Mouse (Mus musculus): ENCODE measurements around the gene Gm10382.
A peak's percentile ranks its signal among the peaks of the same experiment; 100 is the strongest.
"Not testable (repeated sequence)": the region's sequence is repeated elsewhere in the genome, so short reads cannot be mapped to it uniquely, and the experiment has no call there.

Gm10382 gene

DNA sequence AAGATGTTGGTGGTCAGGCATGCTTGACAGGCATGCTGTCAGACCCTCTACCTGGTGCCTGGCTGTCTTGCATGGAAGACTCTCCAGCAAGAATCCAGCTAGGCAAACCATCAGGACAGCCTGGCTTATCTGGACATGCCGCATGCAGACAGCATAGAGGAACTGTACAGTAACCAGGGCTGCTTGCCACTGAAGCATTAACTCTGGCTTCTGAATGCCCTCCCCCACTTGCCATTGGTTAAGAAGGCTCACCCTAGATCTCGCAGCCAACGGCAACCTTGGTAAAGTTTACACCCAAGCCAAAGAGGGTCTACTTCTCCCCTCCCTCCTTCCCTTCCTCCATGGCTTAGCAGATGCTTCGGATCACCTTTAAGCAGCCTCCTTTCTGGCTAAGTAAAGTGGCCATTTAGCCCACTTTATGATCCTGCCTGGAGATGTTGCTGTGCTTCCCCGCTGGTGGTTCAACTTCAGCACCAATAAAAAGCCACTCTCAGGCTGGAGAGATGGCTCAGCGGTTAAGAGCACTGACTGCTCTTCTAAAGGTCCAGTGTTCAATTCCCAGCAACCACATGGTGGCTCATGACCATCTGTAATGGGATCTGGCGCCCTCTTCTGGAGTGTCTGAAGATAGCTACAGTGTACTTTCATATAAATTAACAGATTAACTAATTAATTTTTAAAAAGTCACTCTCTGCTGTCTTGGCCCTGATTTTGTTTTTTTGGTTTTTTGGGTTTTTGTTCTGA lies 18.0 kb upstream of the Gm10382 start:
- DNase-seq (ENCODE audit: low spot score) = no peak

DNA sequence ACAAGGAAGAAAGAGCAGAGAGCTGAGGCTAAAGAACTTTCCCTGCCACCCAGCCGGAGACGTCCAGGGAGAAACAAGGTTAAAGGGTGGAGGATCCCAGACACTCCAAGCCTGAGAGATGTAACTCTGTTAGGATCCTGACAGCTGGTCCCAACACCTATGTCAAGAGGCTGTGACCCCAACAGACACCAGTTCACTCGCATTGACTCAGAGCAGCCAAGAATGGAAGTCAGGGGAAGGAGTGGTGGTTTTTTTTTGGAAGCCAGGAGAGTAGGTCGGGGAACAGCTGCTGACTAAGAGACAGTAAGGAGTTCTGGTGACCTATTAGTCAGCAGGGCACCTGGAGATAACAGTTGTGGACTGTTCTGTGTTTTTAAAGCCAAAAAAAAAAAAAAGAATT lies 17.1 kb upstream of the Gm10382 start:
- DNase-seq (ENCODE audit: low spot score) = no peak

DNA sequence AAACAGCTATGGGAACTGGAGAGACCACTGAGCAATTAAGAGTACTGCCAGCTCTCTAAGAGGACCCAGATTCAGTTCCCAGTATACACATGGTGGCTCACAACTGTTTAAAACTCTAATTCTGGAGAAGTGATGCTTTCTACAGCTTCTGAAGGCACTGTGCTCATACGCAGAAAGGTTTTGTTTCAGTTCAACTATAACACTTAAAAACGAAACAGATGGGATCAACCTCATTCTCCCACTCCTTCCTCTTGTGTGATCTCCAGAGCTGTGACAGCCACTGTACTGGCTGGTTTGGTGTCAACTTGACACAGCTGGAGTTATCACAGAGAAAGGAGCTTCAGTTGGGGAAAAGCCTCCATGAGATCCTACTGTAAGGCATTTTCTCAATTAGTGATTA lies 13.3 kb upstream of the Gm10382 start:
- DNase-seq (ENCODE audit: low spot score) = no peak

DNA sequence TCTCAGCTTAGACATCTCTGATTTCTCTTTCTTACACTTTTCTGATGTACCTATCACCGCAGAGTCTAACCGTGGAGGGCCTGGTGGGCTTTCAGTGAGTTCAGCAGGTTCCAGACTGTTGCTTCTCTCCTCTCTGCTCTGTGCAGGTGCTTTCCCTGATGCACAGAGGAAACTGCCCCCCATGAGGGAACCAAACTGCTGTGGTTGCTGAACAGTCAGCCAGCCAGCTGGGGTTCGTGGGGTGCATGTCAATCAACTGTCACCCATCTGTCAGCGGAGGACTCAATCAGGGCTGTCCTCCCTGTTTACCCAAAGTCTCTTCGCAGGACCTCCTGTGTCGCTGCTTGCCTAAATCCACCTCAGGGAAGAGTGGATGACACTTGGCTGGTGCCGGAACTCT lies 11.9 kb upstream of the Gm10382 start:
- no peak for DNase-seq (ENCODE audit: low spot score)

DNA sequence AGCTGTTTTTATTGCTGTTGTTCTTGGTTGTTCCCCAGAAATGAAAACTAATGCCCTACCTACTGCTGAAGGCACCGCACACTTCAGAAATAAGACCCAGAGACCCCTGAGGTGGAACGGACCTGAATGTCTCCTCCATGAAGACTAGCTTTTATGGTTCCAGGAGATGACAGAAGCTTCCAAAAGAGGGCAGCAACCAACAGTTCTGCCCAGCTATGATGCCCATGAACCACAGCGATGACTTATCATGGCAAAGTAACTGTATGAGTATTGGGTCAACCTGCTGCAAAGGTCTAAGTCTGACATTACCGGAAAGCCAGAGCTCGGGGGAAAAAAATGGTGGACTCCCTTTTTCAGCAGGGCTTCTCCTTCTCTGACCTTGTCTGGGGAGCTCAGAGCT lies 10.2 kb upstream of the Gm10382 start:
- no peak for DNase-seq (ENCODE audit: low spot score)

DNA sequence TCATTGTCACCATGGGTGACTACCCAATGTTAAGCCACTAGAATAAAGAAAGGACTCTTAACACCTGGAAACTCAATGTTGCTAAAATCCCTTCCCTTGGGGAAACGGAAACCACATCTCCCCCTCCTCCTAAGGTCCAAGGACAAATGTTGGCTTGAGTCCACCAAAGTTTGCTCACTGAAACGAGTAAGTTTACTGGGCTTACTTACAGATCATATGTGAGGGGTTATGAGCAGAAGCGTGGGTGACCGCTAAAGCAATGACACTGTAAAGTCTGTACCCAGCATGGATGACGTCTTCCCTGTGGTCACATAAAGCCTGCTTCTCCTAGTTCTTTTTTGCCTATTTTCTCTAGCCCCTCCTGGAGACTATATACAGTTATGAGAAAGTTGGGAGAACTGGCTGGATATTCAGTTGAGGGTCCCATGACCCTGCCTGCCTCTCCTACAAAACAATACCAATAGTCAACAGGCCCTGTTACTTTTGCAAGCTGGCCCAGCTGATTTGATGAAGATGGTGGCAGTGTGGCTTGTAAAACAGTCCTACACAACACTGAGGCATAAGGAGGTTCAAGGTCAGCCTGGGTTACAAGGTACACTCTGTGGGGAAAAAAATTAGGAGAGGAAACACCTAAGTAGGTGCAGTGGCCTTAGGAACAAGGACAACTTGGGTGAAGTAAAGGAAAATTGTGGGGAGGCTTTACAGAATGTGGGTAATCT lies 7.0 kb upstream of the Gm10382 start:
- no peak for DNase-seq (ENCODE audit: low spot score)

DNA sequence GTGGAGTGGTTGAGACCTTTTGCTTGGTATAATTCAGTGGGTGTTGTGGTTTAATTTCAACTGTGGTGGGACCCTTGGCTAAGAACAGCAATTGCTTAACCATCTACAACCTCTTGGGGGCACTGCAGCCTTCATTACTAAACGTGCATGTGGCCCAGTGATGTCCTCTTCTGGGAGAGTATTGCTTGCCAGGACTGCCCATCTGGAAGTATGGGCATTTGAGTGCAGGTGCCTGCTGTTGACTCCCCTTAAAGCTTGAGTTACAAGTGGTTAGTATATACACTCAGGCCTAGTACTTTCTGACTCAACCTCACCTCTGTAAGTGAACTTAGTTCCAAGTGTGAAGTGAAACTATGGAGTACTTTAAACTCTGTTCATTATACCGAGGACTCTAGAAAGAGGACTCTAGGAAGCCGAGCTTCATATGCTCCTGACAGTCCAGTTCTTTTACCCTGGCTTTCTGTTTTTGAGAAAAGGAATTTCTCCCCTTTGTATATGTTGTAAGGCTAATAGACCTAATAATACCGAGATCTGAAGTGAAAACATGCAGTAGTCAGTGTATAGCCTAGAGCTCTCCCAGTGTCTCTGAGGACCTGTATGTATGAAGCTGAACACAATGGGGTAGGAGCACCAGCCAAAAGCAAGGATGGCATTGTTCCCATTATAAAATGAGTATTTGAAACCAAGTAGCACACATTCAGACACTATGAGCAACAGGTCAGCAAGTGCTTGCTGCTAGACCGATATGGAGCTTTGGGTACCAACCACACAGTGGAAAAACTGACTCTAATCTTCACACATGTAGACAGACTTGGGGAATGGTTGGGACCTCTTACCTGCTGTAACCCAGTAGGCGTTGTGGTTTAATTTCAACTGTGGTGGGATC lies 6.2 kb upstream of the Gm10382 start:
- DNase-seq (ENCODE audit: low spot score) = peak; percentile 68

DNA sequence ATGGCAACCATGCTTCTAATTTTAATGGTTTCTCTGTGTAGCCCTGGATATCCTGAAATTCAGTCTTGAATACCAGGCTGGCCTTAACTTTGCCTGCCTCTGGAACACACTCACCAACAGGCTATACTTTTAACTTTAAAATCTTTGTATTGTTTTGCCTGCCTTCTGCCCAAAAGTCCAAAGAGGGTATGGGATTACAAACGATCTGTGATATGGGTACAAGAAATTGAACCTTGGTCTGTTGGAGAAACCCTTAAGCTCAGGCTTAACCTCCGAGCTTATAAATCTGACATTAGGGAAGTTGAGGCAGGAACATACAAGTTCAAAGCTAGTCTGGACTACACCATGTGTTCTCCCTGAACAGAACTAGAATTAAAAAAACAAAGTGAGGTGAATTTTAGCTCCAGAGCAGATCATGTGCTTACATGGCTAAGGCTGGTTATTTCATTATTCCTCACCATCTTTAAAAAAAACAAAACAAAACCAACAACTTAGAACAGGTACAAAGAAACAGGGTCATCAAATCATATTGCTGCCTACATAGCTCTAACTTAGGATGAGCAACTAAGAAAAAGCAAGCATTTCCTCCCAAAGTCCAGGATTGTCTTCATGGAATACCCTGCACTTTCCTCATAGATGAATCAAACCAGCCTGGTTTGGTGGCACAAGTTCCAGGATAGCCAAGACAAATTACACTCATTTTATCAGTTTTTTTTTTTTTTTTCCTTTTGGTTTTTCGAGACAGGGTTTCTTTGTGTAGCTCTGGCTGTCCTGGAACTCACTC lies 5.3 kb upstream of the Gm10382 start:
- DNase-seq (ENCODE audit: low spot score) = no peak

DNA sequence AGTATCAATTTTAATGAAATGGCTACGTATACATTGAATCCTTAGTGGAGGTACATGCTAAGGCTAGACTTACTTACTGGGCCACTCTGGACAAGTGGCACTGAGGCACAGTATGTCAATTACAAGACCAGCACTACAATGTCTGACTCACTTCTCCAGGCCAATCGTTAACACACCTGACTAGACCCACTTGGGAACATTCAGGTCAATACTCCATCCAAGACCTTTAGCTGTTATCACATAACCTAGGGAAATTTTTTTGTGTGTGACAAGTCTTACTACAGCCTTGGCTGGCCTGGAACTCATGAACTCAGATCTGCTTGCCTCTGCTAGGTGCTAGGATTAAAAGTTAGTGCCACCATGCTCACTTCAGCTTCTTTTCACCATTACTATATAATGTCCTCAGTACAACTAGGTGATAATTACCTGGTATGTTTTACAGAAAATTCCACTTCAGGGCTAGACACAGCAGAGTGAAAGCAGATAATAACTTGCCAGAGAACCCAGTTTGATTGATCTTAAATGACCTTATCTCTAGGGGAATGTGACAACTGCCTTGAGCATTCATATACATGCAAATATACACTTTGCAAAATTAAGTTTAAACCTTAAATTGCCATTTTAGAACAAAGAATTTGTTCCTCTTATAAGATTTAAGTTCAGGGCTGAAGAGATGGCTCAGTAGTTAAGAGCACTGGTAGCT lies 4.5 kb upstream of the Gm10382 start:
- DNase-seq (ENCODE audit: low spot score) = no peak

DNA sequence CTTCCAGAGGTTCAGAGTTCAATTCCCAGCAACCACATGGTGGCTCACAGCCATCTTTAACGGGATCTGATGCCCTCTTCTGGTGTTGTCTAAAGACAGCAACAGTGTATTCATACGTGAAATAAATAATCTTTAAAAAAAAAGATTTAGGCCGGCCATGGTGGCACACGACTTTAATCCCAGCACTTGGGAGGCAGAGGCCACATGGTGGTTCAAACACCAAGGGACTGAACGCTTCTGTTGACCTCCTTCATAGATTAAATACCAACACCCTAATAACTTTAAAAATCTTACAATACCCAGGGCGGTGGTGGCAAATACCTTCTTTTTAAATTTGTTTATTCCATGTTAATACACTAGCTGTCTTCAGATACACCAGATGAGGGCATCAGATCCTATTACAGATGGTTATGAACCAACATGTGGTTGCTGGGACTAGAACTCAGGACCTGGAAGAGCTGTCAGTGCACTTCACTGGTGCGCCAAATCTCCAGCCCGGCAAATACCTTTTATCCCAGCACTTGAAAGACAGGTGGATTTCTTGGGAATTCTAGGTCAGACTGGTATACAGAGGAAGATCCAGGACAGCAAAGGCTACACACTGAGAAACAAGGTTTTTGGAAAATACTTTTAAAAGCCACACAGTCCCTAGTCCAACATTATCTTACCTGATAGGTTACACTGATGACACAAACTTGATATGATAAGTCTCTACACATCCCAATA lies 3.7 kb upstream of the Gm10382 start:
- no peak for DNase-seq (ENCODE audit: low spot score)

DNA sequence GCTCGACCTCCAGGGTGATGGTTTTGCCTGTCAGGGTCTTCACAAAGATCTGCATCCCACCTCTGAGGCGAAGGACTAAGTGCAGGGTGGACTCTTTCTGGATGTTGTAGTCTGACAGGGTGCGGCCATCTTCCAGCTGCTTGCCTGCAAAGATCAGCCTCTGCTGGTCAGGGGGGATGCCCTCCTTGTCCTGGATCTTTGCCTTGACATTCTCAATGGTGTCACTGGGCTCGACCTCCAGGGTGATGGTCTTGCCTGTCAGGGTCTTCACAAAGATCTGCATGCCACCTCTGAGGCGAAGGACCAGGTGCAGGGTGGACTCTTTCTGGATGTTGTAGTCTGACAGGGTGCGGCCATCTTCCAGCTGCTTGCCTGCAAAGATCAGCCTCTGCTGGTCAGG lies 1.8 kb upstream of the Gm10382 start:
- not testable (repeated sequence) for DNase-seq (ENCODE audit: low spot score)

DNA sequence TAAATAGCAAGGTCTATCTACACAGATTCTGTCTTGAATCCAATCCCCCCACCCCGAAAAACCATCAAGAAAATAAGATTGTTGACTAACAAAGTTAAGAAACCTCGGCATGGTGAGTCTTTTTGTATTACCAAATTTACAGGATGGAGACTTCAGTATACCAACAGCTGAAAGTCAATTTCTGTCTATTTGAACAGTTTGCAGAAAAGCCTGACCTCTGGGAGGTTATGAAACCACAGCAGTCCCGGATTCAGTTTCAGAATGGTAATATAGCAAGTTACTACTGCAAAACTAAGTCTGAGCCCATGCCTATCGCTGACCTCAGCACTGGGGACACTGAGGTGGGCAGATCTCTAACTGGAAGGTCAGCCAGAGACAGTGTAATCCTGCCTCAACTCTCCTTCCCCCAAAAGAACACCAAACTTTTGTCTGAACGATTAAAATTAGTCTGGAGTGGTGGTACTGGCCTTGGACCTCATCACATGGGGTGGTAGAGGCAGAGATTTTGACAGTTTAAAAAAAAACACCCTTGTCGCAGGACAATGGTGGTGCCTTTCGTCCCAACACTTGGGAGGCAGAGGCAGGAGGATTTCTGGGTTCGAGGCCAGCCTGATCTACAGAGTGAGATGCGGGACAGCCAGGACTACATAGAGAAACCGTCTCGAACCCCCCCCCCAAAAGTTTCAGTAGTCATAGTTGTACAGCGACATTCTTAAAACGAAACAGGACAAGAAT lies 597 bp upstream of the Gm10382 start:
- no peak for DNase-seq (ENCODE audit: low spot score)

DNA sequence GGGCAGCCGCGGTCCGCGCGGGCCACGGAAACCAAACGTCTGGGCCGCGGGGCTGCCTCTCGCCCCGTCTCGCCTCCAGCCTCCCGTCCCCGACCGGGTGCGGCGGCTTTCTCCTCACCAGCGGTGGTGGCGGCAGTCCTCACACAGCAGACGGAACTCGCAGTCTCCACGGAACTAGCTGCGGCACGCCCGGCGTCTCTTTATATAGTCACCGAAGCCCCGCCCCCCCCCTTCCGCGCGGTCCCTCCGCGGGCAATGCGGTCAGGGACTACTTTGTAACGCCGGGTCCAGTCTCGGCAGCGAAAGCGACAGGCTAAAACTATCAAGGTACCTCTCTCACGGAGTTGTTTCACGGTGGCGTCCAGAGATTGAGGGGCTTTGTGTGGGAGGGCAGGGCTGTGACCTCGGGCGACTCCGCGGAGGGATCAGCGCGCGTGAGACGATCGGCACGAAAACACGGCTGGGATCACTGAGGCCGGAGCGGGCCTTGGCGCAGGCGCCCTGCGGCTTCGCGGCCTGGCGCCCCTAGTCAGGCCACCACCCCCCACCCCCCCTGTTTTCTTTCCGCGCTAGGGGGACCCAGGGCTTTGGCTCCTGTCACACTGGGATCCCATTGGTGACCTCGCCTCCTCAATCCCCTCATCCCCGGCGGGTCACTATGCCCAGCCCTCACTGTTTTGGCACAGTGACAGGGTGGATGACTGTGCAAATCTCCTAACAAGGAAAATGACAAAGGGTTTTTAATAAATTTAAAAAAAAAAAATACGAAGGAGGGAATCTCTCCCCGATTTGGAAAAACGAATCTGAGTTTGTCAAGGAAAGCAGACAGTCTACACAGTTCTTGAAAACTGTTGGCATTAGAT lies 688 bp downstream of the Gm10382 start, which contains the start of gene Ubc:
TSS of gene Ubc (minus strand) at position 624 of the 863 bp plus-strand sequence.
- DNase-seq (ENCODE audit: low spot score) = peak; percentile 94

DNA sequence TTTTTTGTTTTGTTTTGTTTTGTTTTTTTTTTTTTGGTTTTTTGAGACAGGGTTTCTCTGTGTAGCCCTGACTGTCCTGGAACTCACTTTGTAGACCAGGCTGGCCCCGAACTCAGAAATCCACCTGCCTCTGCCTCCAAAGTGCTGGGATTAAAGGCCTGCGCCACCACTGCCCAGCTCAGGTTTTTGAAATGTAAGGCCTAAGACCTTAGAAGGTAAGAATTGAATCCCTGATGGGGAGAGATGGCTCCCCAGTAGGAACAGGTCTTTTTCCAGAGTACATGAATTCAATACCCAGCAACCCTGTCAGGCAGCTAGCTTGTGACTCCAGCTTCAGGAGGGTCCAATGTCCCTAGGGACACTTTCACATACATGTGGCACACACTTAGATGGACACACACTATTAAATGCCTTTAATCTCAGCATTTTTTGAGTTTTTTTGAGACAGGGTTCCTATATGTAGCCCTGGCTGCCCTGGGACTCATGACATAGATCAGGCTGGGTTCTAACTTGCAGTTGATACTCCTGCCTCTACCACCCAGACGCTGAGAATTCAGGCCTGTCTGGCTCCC lies 1.9 kb downstream of the Gm10382 start:
- DNase-seq (ENCODE audit: low spot score) = no peak

DNA sequence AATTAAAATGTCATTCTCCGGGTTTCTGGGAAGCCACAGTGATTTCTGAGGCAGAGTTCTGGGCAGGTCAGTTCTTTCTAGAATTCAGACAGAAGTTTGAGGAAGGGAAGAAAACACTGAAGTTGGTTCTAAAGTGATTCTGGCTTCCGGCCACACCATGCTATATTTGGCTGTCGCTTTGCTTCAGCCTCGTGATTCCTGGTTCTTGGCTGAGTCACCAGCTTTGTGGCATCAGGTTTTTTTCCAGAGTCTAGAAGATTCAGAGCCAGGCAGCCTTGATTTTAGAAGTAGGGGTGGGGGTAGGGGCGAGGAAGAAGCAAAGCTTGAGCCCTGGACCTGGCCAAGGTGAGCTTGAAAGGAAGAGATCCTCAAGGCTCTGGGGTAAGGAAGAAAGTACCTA lies 2.5 kb downstream of the Gm10382 start:
- DNase-seq (ENCODE audit: low spot score) = peak; percentile 56

DNA sequence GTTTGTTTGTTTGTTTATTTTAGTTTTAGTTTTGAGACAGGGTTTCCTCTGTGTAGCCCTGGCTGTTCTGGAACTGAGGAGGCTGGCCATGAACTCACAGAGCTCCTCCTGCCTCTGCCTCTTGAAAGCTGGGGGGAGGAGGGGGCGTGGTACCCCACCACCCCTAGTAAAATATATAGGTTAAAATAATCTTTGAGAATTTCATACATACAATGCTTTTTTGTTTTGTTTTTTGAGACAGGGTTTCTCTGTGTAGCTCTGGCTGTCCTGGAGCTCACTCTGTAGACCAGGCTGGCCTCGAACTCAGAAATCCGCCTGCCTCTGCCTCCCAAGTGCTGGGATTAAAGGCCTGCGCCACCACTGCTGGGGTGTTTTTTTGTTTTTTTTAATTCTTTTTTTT lies 3.1 kb downstream of the Gm10382 start:
- DNase-seq (ENCODE audit: low spot score) = not testable (repeated sequence)

DNA sequence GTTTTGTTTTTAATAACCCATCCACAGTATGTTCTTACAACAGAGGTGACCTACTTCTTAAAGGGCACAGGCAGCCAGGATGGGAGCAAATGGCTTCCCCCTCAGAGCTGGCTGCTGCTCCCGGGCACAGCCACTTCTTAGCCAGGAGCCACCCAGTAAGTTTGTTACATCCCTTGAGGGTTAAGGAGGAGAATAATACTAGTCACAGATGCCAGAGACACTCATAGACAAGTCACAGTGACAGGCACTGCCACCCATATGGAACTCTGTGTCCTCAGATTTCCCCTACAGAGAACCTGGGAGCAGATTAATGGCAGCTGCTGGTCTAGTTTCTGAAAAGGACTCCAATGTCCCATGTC lies 3.5 kb downstream of the Gm10382 start:
- DNase-seq (ENCODE audit: low spot score) = no peak

DNA sequence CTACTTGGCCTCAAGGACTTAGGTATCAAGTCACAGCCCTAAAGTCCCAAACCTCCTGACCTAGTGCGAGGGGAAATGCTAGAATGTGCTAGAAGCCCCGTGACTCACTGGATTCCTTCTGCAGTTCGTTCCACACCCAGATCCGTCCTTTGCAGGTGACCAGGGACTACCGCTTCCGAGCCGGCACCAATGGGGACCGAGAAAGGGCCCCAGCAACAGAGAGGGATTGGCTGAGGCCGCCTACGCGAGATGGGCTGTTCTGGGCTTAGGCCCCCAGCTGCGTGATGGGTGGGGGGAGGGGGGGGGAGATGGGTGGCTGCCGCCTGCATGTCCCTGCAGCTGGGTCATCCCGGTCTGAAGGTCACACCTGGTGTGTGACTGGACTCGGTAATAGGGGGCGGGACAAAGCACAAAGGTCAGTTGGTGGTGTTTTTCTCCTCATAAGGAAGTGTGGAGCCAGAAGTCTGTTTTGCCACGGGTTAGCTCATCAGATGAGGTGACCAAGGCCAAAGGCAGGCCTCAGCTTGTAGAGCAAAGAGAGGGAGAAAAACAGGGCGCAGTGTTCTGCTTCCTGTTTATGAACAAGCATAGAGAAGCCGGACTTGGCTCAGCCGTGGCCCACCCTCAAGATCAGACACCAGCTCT lies 4.0 kb downstream of the Gm10382 start:
- DNase-seq (ENCODE audit: low spot score) = peak; percentile 98
